Mouse (Mus musculus): ENCODE results near the gene Ppp1ca. TPM values are rescaled to one million over a fixed set of nuclear protein-coding genes. Genes with fewer than 3 reads are reported as not detected.
A peak's percentile ranks its signal among the peaks of the same experiment; 100 is the strongest.

Gene Ppp1ca
- polyA plus RNA-seq, 1 experiment: 819 TPM

DNA sequence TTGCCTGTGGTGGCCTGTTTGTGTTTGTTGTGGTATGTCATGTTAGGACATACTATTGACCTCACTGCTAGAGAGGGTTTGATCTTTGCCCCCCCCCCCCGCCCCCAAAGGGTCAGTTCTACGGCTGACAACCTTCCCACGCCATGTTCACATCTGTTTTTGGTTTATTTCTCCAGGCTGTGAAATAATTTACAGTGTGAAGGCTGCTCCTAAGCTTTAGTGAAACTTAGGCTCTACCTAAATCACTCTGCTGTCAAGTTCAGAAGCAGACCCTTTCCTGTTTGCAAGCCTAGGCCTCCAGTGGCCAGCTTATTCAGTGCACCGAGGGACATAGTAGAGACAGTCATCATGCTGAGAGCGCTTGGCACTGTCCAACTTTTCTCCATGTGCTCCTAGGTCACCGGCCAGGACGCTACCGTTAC, 48.4 kb downstream of the Ppp1ca start:
- TF ChIP-seq MAX (IDR thresholded peaks at IDR 0.05): no peak
- no peak for TF ChIP-seq MYOG (IDR thresholded peaks at IDR 0.05; ENCODE audit: control insufficient read depth, extremely low read depth, insufficient read length)
- no peak for TF ChIP-seq CEBPB (IDR thresholded peaks at IDR 0.05; ENCODE audit: low read depth)
- no peak for TF ChIP-seq CTCF (IDR thresholded peaks at IDR 0.05; ENCODE audit: control insufficient read depth, insufficient read depth, insufficient read length)
- no peak for TF ChIP-seq FOSL1 (IDR thresholded peaks at IDR 0.05; ENCODE audit: insufficient read depth, low read length, poor library complexity, severe bottlenecking)
- TF ChIP-seq USF1 (IDR thresholded peaks at IDR 0.05; ENCODE audit: low read depth): no peak
- TF ChIP-seq MYOD1 (IDR thresholded peaks at IDR 0.05; ENCODE audit: control insufficient read depth, insufficient read length, low read depth): no peak
- H3K79me3 ChIP-seq (ENCODE audit: low read depth): no peaks in the 10 kb centered on the region
- H3ac ChIP-seq (ENCODE audit: control insufficient read depth, insufficient read length, low read depth): no peak overlapping the region
- H3K79me2 ChIP-seq (ENCODE audit: control insufficient read depth, insufficient read depth): no peaks in the 10 kb centered on the region
- no peak overlapping the region for H3K4me3 ChIP-seq (ENCODE audit: insufficient read depth, poor library complexity, severe bottlenecking)
- no peaks in the 10 kb centered on the region for H3K36me3 ChIP-seq (ENCODE audit: control insufficient read depth, insufficient read depth)
- no peaks in the 10 kb centered on the region for H3K27me3 ChIP-seq (ENCODE audit: control insufficient read depth, insufficient read depth, insufficient read length)

DNA sequence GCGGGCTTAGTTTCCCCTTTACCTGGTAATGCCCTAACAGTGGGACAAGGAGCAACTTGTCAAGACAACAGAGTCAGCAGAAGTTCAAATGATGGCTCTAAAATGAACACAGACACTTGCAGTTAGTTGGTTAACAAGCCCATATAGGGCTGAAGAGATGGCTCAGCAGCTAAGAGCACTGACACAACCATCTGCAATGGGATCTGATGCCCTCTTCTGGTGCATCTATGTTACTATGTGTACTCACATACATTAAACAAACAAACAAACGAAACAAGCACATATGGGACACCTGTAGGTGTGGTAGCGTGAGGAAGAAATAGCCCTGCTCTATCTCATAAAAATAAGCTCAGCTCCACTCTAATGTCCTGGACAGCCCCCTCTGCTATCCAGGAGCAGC, 50.6 kb downstream of the Ppp1ca start:
- Histone ChIP-seq H3K36me3 (ENCODE audit: control insufficient read depth, insufficient read depth) (no peaks in the 10 kb centered on the region), H3K79me3 (ENCODE audit: low read depth) (no peaks in the 10 kb centered on the region), H3K79me2 (ENCODE audit: control insufficient read depth, insufficient read depth) (no peaks in the 10 kb centered on the region), H3ac (ENCODE audit: control insufficient read depth, insufficient read length, low read depth) (no peak overlapping the region), H3K4me3 (ENCODE audit: insufficient read depth, poor library complexity, severe bottlenecking) (no peak overlapping the region), H3K27me3 (ENCODE audit: control insufficient read depth, insufficient read depth, insufficient read length) (no peaks in the 10 kb centered on the region)
- TF ChIP-seq USF1 (IDR thresholded peaks at IDR 0.05; ENCODE audit: low read depth) (no peak), MYOG (IDR thresholded peaks at IDR 0.05; ENCODE audit: control insufficient read depth, extremely low read depth, insufficient read length) (no peak), CEBPB (IDR thresholded peaks at IDR 0.05; ENCODE audit: low read depth) (no peak), FOSL1 (IDR thresholded peaks at IDR 0.05; ENCODE audit: insufficient read depth, low read length, poor library complexity, severe bottlenecking) (no peak)

DNA sequence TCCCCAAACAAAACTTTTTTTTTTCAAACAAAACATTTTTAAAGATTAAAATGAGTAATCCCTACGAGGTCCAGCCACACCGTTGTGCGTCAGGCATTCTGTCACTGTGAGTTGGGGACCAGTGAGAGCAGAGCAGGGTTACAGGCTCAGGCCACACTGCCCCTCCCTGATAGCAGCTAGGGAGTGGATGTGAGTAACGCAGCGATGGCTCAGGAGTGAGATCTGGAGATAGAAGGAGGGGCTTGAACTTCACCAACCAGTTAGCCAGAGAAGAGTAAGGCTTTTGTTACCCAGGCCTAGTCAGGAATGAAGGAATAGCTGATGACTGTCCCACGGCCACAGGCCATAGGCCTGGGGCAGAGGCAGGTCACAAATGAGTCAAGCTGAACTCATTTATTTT, 52.9 kb downstream of the Ppp1ca start:
- no peaks in the 10 kb centered on the region for H3K79me3 ChIP-seq (ENCODE audit: low read depth)
- H3ac ChIP-seq (ENCODE audit: control insufficient read depth, insufficient read length, low read depth): no peak overlapping the region
- no peaks in the 10 kb centered on the region for H3K27me3 ChIP-seq (ENCODE audit: control insufficient read depth, insufficient read depth, insufficient read length)
- H3K36me3 ChIP-seq (ENCODE audit: control insufficient read depth, insufficient read depth): no peaks in the 10 kb centered on the region
- TF ChIP-seq USF1 (IDR thresholded peaks at IDR 0.05; ENCODE audit: low read depth): no peak
- TF ChIP-seq FOSL1 (IDR thresholded peaks at IDR 0.05; ENCODE audit: insufficient read depth, low read length, poor library complexity, severe bottlenecking): peak; percentile 12
- H3K4me3 ChIP-seq (ENCODE audit: insufficient read depth, poor library complexity, severe bottlenecking): no peak overlapping the region
- H3K79me2 ChIP-seq (ENCODE audit: control insufficient read depth, insufficient read depth): no peaks in the 10 kb centered on the region

Small RNA genes lying within 50 kb of the gene (microRNA-seq; reads per million reads assigned to microRNA genes)
- gene Gm26115 (ENCODE audit: borderline microRNAs expressed): not detected

Other genes with a start within 250 kb of the Ppp1ca start
- gene Aldh3b3, start 233.4 kb upstream of the Ppp1ca start, polyA plus RNA-seq (2012; fragmentation: generic; extraction: Trizol): not detected
- not detected for gene Aldh3b2, start 219.7 kb upstream of the Ppp1ca start, polyA plus RNA-seq (2012; fragmentation: generic; extraction: Trizol)
- gene Acy3, start 205.5 kb upstream of the Ppp1ca start, polyA plus RNA-seq (2012; fragmentation: generic; extraction: Trizol): 3.5 TPM
- 0.02 TPM for gene Tbx10, start 199.3 kb upstream of the Ppp1ca start, polyA plus RNA-seq (2012; fragmentation: generic; extraction: Trizol)
- 28.1 TPM for gene Nudt8, start 191.5 kb upstream of the Ppp1ca start, polyA plus RNA-seq (2012; fragmentation: generic; extraction: Trizol)
- 0.28 TPM for gene Gm49405, start 191.4 kb upstream of the Ppp1ca start, polyA plus RNA-seq (2012; fragmentation: generic; extraction: Trizol)
- gene Doc2g, start 188.8 kb upstream of the Ppp1ca start, polyA plus RNA-seq (2012; fragmentation: generic; extraction: Trizol): 0.98 TPM
- 254 TPM for gene Ndufv1, start 179.3 kb upstream of the Ppp1ca start, polyA plus RNA-seq (2012; fragmentation: generic; extraction: Trizol)
- gene Gstp1, start 154.1 kb upstream of the Ppp1ca start, polyA plus RNA-seq (2012; fragmentation: generic; extraction: Trizol): 863 TPM
- 7.2 TPM for gene Gstp2, start 146.0 kb upstream of the Ppp1ca start, polyA plus RNA-seq (2012; fragmentation: generic; extraction: Trizol)
- gene Gstp3, start 132.5 kb upstream of the Ppp1ca start, polyA plus RNA-seq (2012; fragmentation: generic; extraction: Trizol): 0.09 TPM
- not detected for gene Cabp2, start 110.5 kb upstream of the Ppp1ca start, polyA plus RNA-seq (2012; fragmentation: generic; extraction: Trizol)
- gene Cdk2ap2, start 94.9 kb upstream of the Ppp1ca start, polyA plus RNA-seq (2012; fragmentation: generic; extraction: Trizol): 134 TPM
- gene Pitpnm1, start 92.1 kb upstream of the Ppp1ca start, polyA plus RNA-seq (2012; fragmentation: generic; extraction: Trizol): 43.1 TPM
- 208 TPM for gene Aip, start 66.2 kb upstream of the Ppp1ca start, polyA plus RNA-seq (2012; fragmentation: generic; extraction: Trizol)
- gene Gpr152, start 52.3 kb upstream of the Ppp1ca start, polyA plus RNA-seq (2012; fragmentation: generic; extraction: Trizol): not detected
- 0.04 TPM for gene Cabp4, start 48.0 kb upstream of the Ppp1ca start, polyA plus RNA-seq (2012; fragmentation: generic; extraction: Trizol)
- 257 TPM for gene Coro1b, start 43.4 kb upstream of the Ppp1ca start, polyA plus RNA-seq (2012; fragmentation: generic; extraction: Trizol)
- 5.8 TPM for gene Ptprcap, start 38.5 kb upstream of the Ppp1ca start, polyA plus RNA-seq (2012; fragmentation: generic; extraction: Trizol)
- gene Rps6kb2, start 28.7 kb upstream of the Ppp1ca start, polyA plus RNA-seq (2012; fragmentation: generic; extraction: Trizol): 19.7 TPM
- gene Carns1, start 16.6 kb upstream of the Ppp1ca start, polyA plus RNA-seq (2012; fragmentation: generic; extraction: Trizol): 2.1 TPM
- gene Tbc1d10c, start 781 bp upstream of the Ppp1ca start, polyA plus RNA-seq (2012; fragmentation: generic; extraction: Trizol): 0.26 TPM
- gene Rad9a, start 9.6 kb downstream of the Ppp1ca start, polyA plus RNA-seq (2012; fragmentation: generic; extraction: Trizol): 33.3 TPM
- 24.8 TPM for gene Clcf1, start 22.2 kb downstream of the Ppp1ca start, polyA plus RNA-seq (2012; fragmentation: generic; extraction: Trizol)
- gene AC109138.7, start 22.3 kb downstream of the Ppp1ca start, polyA plus RNA-seq (2012; fragmentation: generic; extraction: Trizol): 0.90 TPM
- gene Pold4, start 39.8 kb downstream of the Ppp1ca start, polyA plus RNA-seq (2012; fragmentation: generic; extraction: Trizol): 112 TPM
- 0.34 TPM for gene Ssh3, start 77.1 kb downstream of the Ppp1ca start, polyA plus RNA-seq (2012; fragmentation: generic; extraction: Trizol)
- 2.2 TPM for gene Ankrd13d, start 91.1 kb downstream of the Ppp1ca start, polyA plus RNA-seq (2012; fragmentation: generic; extraction: Trizol)
- 56.6 TPM for gene Grk2, start 114.2 kb downstream of the Ppp1ca start, polyA plus RNA-seq (2012; fragmentation: generic; extraction: Trizol)
- gene Kdm2a, start 206.2 kb downstream of the Ppp1ca start, polyA plus RNA-seq (2012; fragmentation: generic; extraction: Trizol): 24.0 TPM
- 65.1 TPM for gene Rhod, start 247.4 kb downstream of the Ppp1ca start, polyA plus RNA-seq (2012; fragmentation: generic; extraction: Trizol)